Mouse (Mus musculus) lung, postnatal 10 days (tissue): ENCODE results near the gene Sdha.

ENCODE experiments used
- DNase-seq: peaks from one replicate; pipeline ENCODE4 v3.0.0; 2021

Sdha gene

DNA sequence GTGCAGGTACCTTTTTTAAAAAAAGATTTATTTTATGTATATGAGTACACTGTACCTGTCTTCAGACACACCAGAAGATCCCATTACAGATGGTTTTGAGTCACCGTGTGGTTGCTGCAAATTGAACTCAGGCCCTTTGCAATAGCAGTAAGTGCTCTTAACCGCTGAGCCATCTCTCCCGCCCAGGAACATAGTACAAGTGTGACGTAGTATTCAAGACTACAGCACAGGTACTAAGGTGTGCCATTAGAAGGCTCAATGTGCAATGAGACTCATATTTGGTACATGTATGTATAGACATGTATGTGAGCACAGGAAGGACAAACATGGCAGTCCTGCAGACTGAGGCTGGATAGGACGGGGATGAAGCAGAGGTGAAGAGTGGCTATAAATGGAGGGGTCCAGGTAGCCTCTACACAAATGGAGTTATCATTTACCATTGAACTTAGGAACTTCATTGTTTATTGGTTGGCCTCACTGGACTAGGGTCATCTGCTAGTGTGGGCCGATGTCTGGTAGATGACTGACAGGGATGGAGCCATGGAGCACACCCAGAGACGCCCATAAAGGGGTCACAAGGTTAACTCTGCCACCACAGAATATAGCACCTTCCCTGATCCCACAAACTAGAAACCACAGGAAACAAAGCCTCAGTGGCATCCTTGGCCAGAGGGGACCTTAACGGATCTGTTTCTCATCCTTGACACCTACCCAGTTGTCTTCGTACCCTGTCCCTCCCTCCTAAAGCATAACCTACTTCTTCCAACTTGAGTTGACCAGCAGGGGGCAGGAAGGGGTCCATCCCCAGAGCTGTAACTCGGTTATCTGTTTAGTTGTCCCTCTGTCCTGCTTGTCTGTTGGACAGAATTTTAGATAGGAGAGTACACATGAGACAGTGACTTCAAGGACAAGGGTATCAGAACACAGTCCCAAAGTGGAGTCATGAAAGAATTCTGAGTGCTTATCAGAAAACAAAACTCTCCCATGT lies 47.7 kb downstream of the Sdha start:
- peak; percentile 6 for DNase-seq

DNA sequence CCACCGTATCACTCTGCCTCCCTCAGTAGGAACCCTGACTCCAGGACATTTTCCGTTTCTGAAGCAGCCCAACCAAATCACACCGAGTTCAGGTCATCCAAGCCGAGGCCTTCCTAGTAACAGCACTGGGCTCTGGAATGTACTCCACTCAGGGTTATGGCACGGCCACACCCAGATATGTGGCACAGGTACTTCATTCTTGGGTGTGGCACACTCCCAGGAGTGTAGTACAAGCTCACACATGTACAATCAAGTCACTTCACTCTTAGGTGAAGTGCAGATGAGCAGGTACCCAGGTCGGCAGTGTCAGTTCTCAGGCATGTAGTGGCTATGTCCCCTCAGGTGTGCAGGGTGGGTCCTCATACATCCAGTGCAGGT lies 48.5 kb downstream of the Sdha start:
- DNase-seq: peak; percentile 17

DNA sequence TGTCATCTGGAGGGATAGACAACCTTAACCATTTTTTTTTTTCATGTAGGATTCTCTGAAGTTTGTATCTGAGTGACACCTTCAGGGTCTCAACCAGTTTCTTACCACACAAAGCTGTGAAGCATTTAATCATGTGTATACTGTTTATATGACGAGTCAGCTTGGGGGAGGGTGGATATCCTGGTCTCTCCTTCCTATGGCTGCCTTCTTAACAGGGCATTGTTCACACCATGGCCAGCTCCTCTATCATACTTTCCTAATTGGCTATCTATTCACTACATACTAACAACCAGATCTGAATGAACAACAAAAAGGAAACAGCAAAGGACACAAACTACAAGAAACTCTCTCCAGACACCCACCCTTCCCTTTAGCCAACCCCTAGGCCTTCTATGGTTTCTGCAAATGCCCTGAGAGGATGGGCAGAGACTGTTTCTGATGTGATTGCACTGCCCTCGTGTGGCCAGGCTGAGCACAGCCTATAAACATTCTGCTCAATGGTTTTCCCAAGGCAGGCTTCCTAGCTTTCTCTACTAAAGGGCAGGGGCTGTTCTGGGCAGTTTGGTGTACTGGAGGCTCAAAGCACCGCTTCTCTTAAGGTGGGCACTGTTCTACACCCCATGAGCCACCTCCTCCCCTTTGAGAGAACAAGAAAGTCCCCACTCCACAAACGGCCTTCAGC lies 49.0 kb downstream of the Sdha start:
- peak; percentile 83 for DNase-seq

DNA sequence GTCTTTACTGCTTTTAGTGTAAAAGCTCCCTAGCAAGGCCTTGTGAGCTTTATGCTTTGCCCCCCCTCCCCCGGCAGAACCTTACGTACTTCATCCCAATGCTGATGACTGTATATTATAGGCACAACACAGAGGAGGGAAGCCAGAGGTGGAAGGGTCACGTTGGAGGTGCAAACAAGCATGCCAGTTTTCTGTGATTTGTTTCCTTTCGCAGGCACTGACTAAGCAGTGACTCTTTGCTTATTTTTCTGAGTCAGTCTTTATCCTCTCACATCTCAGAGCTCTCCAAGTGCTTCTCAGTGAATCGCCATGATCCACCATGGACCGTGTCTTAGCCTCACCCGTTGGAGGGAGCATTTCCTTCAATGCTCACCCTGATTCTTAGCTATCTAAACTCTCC lies 53.7 kb downstream of the Sdha start:
- DNase-seq: no peak

DNA sequence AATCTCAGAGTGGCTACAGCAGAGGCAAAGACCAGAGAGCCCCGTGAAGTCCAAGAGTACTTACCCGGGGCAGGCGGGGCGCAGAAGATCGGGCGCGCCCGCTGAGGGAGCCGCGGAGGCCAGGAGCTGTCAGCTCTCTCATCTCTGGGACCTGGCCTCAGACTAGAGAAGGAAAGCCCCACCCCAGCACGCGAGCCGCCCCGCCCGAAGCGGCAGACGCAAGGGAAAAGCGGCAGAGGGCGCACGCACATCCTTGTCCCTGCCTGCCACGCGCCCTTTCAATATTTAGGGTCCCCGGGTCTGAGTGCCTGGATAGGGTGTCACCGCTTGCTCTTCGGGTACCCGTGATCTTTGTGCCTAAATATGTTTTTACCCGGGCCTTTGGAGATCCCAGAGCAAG lies 57.9 kb downstream of the Sdha start, which contains the start of gene Ahrr:
Gene Ahrr (minus strand): TSS at position 165 of the 400 bp plus-strand sequence.
- peak; percentile 78 for DNase-seq

DNA sequence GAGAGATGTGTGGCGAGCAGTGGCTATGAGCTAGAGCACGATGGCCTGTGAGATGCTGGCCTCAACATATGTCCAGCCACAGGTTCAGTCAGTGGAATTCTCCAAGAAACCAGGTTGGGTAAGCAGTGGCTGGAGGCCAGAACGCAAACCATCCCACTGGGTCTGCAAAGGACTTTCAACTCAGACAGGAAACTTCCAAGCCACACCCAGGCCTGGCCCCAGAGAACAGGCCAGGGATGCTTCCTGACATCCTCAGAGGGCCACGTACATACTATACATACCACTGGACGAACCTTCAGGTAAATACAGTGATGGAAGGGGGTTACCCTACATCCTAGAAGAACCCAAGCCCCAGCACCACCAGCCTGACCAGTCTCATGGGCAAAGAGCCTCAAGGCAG lies 60.4 kb downstream of the Sdha start:
- DNase-seq: no peak

DNA sequence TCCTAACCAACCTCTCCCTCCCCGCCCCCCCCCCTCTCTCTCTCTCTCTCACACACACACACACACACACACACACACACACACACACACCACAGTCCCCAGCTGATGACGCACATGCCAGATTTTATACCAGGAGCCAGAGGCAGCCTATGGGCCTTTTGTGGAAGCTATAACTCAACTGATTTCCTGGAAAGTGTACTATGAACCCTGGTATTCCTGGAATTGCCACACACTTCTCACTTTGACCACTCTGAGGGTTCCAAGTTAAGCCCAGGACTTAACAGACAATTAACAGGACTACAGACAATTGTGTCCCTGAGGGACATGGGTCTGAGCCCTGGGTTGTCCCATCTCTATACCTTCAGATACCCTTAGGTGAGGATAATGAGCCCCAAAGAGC lies 67.8 kb downstream of the Sdha start:
- DNase-seq: no peak

DNA sequence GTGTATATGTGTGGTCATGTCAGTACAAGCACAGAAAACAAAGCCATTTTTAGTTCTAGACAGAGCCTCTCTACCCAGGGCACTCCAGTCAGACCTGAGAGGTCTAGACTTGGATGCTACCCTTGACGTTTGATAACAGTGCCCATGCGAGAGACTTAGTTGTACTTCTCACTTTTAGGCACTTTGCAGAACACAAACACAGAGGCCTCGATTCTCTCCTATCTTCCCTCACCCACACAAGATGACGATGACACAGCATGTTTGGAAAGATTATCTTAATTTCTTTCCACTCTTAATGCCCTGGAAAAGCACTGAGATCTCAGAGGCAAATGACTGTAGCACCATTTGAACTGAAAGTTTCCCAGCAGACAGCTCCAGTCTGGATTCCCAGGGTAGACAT lies 74.4 kb downstream of the Sdha start:
- DNase-seq: no peak
